Mouse (Mus musculus) liver, postnatal 0 days (tissue): Measurements from ENCODE around the gene Coro1c. TPM values are rescaled to one million over a fixed set of nuclear protein-coding genes. Genes with fewer than 3 reads are reported as not detected.

Source experiments
- ATAC-seq: fragments of 200-750 bp; cut with Nextera tagmentation; 2 replicates; pipeline ENCODE4 v1.8.0; 2017; ENCODE audit warnings: mild to moderate bottlenecking, moderate library complexity
- DNase-seq: peaks from one replicate; pipeline ENCODE4 v3.0.0-alpha.2; 2016
- H3K27ac ChIP-seq: fragments of 300-500 bp; sonication (generic); 2 replicates; pipeline ENCODE4 v1.5.1; 2014; ENCODE audit warnings: antibody characterized with exemption, moderate library complexity, mild to moderate bottlenecking, low read depth
- H3K27me3 ChIP-seq: fragments of 300-500 bp; sonication (generic); 2 replicates; pipeline ENCODE4 v1.6.1; 2014; ENCODE audit warnings: low read length, control low read depth, mixed read lengths; ENCODE audit not compliant: insufficient read depth
- H3K36me3 ChIP-seq: fragments of 300-500 bp; sonication (generic); replicated peaks from 2 replicates; pipeline ENCODE4 v1.6.1; 2014; ENCODE audit warnings: mild to moderate bottlenecking, control low read depth, low read length, moderate library complexity, mixed read lengths; ENCODE audit not compliant: insufficient read depth
- H3K4me1 ChIP-seq: fragments of 300-500 bp; sonication (generic); 2 replicates; pipeline ENCODE4 v1.6.1; 2014; ENCODE audit warnings: antibody characterized with exemption, mild to moderate bottlenecking, control low read depth; ENCODE audit not compliant: insufficient read depth
- H3K4me2 ChIP-seq: fragments of 300-500 bp; sonication (generic); 2 replicates; pipeline ENCODE4 v1.6.1; 2014; ENCODE audit warnings: low read depth, mild to moderate bottlenecking, low read length, moderate library complexity, mixed read lengths
- H3K4me3 ChIP-seq: fragments of 300-500 bp; sonication (generic); 2 replicates; pipeline ENCODE4 v1.5.1; 2014; ENCODE audit warnings: low read depth, low read length
- H3K9ac ChIP-seq: fragments of 300-500 bp; sonication (generic); replicated peaks from 2 replicates; pipeline ENCODE4 v1.6.1; 2014; ENCODE audit warnings: mild to moderate bottlenecking, moderate library complexity
- H3K9me3 ChIP-seq: fragments of 300-500 bp; sonication (generic); 2 replicates; pipeline ENCODE4 v1.6.1; 2016; ENCODE audit warnings: mild to moderate bottlenecking, control low read depth, low read length, mixed read lengths
- CTCF ChIP-seq: sonication (generic); IDR thresholded peaks from 2 replicates; pipeline ENCODE4 v1.5.1; 2016; ENCODE audit warnings: antibody characterized with exemption, low read depth
- EP300 ChIP-seq: IDR thresholded peaks from 2 replicates; pipeline ENCODE4 v1.6.1; 2016; ENCODE audit warnings: antibody characterized with exemption, low read depth, mild to moderate bottlenecking
- WGBS: fragments of 180-500 bp; shearing (Covaris S2); extraction: QIAGEN DNeasy Blood & Tissue Kit; methylation state at CpG from one replicate; pipeline ENCODE4 v1.1.7; 2014; ENCODE audit not compliant: insufficient replicate concordance; 5-methylcytosine and 5-hydroxymethylcytosine counted together
- polyA plus RNA-seq: library from polyadenylated mRNA; unstranded; fragments of >200 nt; fragmentation: Nextera tagmentation; extraction: Ambion mirVana; gene quantifications from 2 replicates; pipeline ENCODE4 v1.2.1, GENCODE M21; 2015

The Coro1c gene
- polyA plus RNA-seq, 1 experiment from 2014 or later, result 27.6 TPM

- Histone ChIP-seq H3K4me2 (peak overlapping the region; percentile 55), H3K27ac (peak overlapping the region; percentile 82), H3K36me3 (no peaks in the 10 kb centered on the region), H3K4me1 (peaks cover 8% of the 10 kb centered on the region; the same call in 1 of the 2 replicates), H3K4me3 (peak overlapping the region; percentile 41), H3K9me3 (no peaks in the 10 kb centered on the region), H3K9ac (peak overlapping the region; percentile 53), H3K27me3 (no peaks in the 10 kb centered on the region)
- WGBS, result 30% methylated on average over 10 of the region's 10 CpGs
- DNase-seq (peak; percentile 83), ATAC-seq (peak; percentile 71)
- TF ChIP-seq CTCF (no peak), EP300 (peak; percentile 36; the same call in 1 of the 2 replicates)
Measured at GRCm38 (mm10) chr5:113830292-113830643, 78.3 kb downstream of the Coro1c start.

- 40% methylated on average over 7 of the region's 7 CpGs for WGBS
- ATAC-seq, result no peak
- DNase-seq, result no peak
Measured at GRCm38 (mm10) chr5:113829566-113830291, 78.8 kb downstream of the Coro1c start.

GRCm38 (mm10) chr5:113828481-113828880 lies 80.1 kb downstream of the Coro1c start:
- TF ChIP-seq CTCF, result no peak
- no peak for TF ChIP-seq EP300
- Histone ChIP-seq H3K9ac (no peak overlapping the region), H3K27me3 (no peaks in the 10 kb centered on the region), H3K36me3 (no peaks in the 10 kb centered on the region), H3K9me3 (no peaks in the 10 kb centered on the region), H3K4me1 (peaks cover 8% of the 10 kb centered on the region; the same call in 1 of the 2 replicates), H3K4me2 (peak overlapping the region; percentile 4), H3K27ac (peak overlapping the region; percentile 62), H3K4me3 (peak overlapping the region; percentile 21)
- WGBS, result 43% methylated on average over 7 of the region's 7 CpGs
- ATAC-seq, result no peak
- DNase-seq, result no peak

More at GRCm38 (mm10) chr5:113829566-113830291, 78.8 kb downstream of the Coro1c start:
- TF ChIP-seq EP300 (no peak), CTCF (no peak)
- peak overlapping the region; percentile 82 for H3K27ac ChIP-seq
- peak overlapping the region; percentile 41 for H3K4me3 ChIP-seq
- H3K4me2 ChIP-seq, result peak overlapping the region; percentile 55
- H3K27me3 ChIP-seq, result no peaks in the 10 kb centered on the region
- H3K36me3 ChIP-seq, result no peaks in the 10 kb centered on the region
- no peaks in the 10 kb centered on the region for H3K9me3 ChIP-seq
- peaks cover 8% of the 10 kb centered on the region; the same call in 1 of the 2 replicates for H3K4me1 ChIP-seq
- peak overlapping the region; percentile 53 for H3K9ac ChIP-seq

GRCm38 (mm10) chr5:113827991-113828411 lies 80.6 kb downstream of the Coro1c start:
- Histone ChIP-seq H3K36me3 (no peaks in the 10 kb centered on the region), H3K27me3 (no peaks in the 10 kb centered on the region), H3K4me3 (peak overlapping the region; percentile 21; the same call in 1 of the 2 replicates), H3K27ac (peak overlapping the region; percentile 62), H3K4me1 (peaks cover 8% of the 10 kb centered on the region; the same call in 1 of the 2 replicates), H3K4me2 (peak overlapping the region; percentile 4), H3K9me3 (no peaks in the 10 kb centered on the region), H3K9ac (0 out of 2 replicates have a peak overlapping the region, but pooled peaks have one; percentile 11)
- TF ChIP-seq EP300, result no peak
- TF ChIP-seq CTCF, result no peak
- ATAC-seq, result no peak
- 33% methylated on average over 4 of the region's 4 CpGs for WGBS
- DNase-seq, result no peak

GRCm38 (mm10) chr5:113826619-113827018 lies 81.9 kb downstream of the Coro1c start:
- Histone ChIP-seq H3K36me3 (no peaks in the 10 kb centered on the region), H3K4me1 (peaks cover 8% of the 10 kb centered on the region; the same call in 1 of the 2 replicates), H3K9me3 (no peaks in the 10 kb centered on the region), H3K4me3 (no peak overlapping the region), H3K4me2 (no peak overlapping the region), H3K27ac (no peak overlapping the region), H3K9ac (no peak overlapping the region), H3K27me3 (no peaks in the 10 kb centered on the region)
- TF ChIP-seq EP300, result no peak
- no peak for TF ChIP-seq CTCF
- WGBS, result 81% methylated on average over 4 of the region's 4 CpGs
- ATAC-seq (no peak), DNase-seq (no peak)

GRCm38 (mm10) chr5:113825558-113825957 lies 83.0 kb downstream of the Coro1c start:
- no peak overlapping the region for H3K27ac ChIP-seq
- WGBS, result 49% methylated on average over 7 of the region's 7 CpGs
- H3K9ac ChIP-seq, result no peak overlapping the region

More at GRCm38 (mm10) chr5:113825558-113825957, 83.0 kb downstream of the Coro1c start:
- TF ChIP-seq CTCF, result no peak
- TF ChIP-seq EP300, result no peak
- ATAC-seq (no peak), DNase-seq (no peak)
- H3K4me2 ChIP-seq, result 0 out of 2 replicates have a peak overlapping the region, but pooled peaks have one; percentile 9
- no peaks in the 10 kb centered on the region for H3K36me3 ChIP-seq
- H3K9me3 ChIP-seq, result no peaks in the 10 kb centered on the region
- no peaks in the 10 kb centered on the region for H3K27me3 ChIP-seq
- no peak overlapping the region for H3K4me3 ChIP-seq
- peaks cover 8% of the 10 kb centered on the region; the same call in 1 of the 2 replicates for H3K4me1 ChIP-seq
